Mouse (Mus musculus): ENCODE data around the gene Blmh.

Gene Blmh

GRCm38 (mm10) chr11:76924759-76925236, at the start of gene Blmh:
Gene Blmh, plus strand, starts transcription at chr11:76924809.
- in situ Hi-C loops (cut with MseI, MboI): no loop called here

- in situ Hi-C loops (cut with MseI, MboI): no loop called here
Observed at GRCm38 (mm10) chr11:76879816-76880215, 44.8 kb upstream of the Blmh start.

GRCm38 (mm10) chr11:76884451-76884850, 40.2 kb upstream of the Blmh start:
- in situ Hi-C loops (cut with MseI, MboI): no loop called here

GRCm38 (mm10) chr11:76889339-76890164, 35.1 kb upstream of the Blmh start:
- in situ Hi-C loops (cut with MseI, MboI): loop anchor here (5.0 kb wide), 2 partner anchors 92 to 102 kb away; no protein-coding TSS in a partner anchor

- in situ Hi-C loops (cut with MseI, MboI): loop anchor here (5.0 kb wide), 2 partner anchors 94 to 104 kb away; no protein-coding TSS in a partner anchor
Observed at GRCm38 (mm10) chr11:76891171-76891570, 33.4 kb upstream of the Blmh start.

- in situ Hi-C loops (cut with MseI, MboI): loop anchor here (5.0 kb wide), 2 partner anchors 95 to 105 kb away; no protein-coding TSS in a partner anchor
Observed at GRCm38 (mm10) chr11:76891738-76892349, 32.8 kb upstream of the Blmh start.

- in situ Hi-C loops (cut with MseI, MboI): loop anchor here (5.0 kb wide), 2 partner anchors 96 to 106 kb away; no protein-coding TSS in a partner anchor
Observed at GRCm38 (mm10) chr11:76892972-76893371, 31.6 kb upstream of the Blmh start.

- in situ Hi-C loops (cut with MseI, MboI): loop anchor here (5.0 kb wide), 2 partner anchors 96 to 106 kb away; no protein-coding TSS in a partner anchor
Observed at GRCm38 (mm10) chr11:76893570-76893969, 31.0 kb upstream of the Blmh start.

- in situ Hi-C loops (cut with MseI, MboI): loop anchor here (5.0 kb wide), 2 partner anchors 97 to 107 kb away; no protein-coding TSS in a partner anchor
Observed at GRCm38 (mm10) chr11:76894240-76894639, 30.4 kb upstream of the Blmh start.

- in situ Hi-C loops (cut with MseI, MboI): no loop called here
Observed at GRCm38 (mm10) chr11:76896360-76896759, 28.2 kb upstream of the Blmh start.

GRCm38 (mm10) chr11:76897126-76897525, 27.5 kb upstream of the Blmh start:
- in situ Hi-C loops (cut with MseI, MboI): no loop called here

- in situ Hi-C loops (cut with MseI, MboI): no loop called here
Observed at GRCm38 (mm10) chr11:76897871-76898270, 26.7 kb upstream of the Blmh start.

GRCm38 (mm10) chr11:76898751-76899150, 25.9 kb upstream of the Blmh start:
- in situ Hi-C loops (cut with MseI, MboI): no loop called here

- in situ Hi-C loops (cut with MseI, MboI): loop anchor here in 1 of 2 experiments (5.0 kb wide), 1 partner anchor 42 kb away; no protein-coding TSS in a partner anchor
Observed at GRCm38 (mm10) chr11:76899758-76900738, 24.6 kb upstream of the Blmh start.

GRCm38 (mm10) chr11:76901579-76902361, 22.8 kb upstream of the Blmh start, which contains the start of gene Tmigd1:
Gene Tmigd1, plus strand, starts transcription at chr11:76902159.
- in situ Hi-C loops (cut with MseI, MboI): loop anchor here in 1 of 2 experiments (5.0 kb wide), 1 partner anchor 41 kb away; no protein-coding TSS in a partner anchor

GRCm38 (mm10) chr11:76904340-76904739, 20.3 kb upstream of the Blmh start:
- in situ Hi-C loops (cut with MseI, MboI): loop anchor here in 1 of 2 experiments (5.0 kb wide), 1 partner anchor 38 kb away; no protein-coding TSS in a partner anchor

- in situ Hi-C loops (cut with MseI, MboI): no loop called here
Observed at GRCm38 (mm10) chr11:76908651-76909050, 16.0 kb upstream of the Blmh start.

GRCm38 (mm10) chr11:76911325-76912054, 13.1 kb upstream of the Blmh start:
- in situ Hi-C loops (cut with MseI, MboI): no loop called here

- in situ Hi-C loops (cut with MseI, MboI): no loop called here
Observed at GRCm38 (mm10) chr11:76912055-76912395, 12.6 kb upstream of the Blmh start.

All from mouse trophoblast stem cell (cell line).